Mouse (Mus musculus) limb, embryonic 13.5 days (tissue): Measurements from ENCODE around the gene Gstt3. TPM values are rescaled to one million over a fixed set of nuclear protein-coding genes. Genes with fewer than 3 reads are reported as not detected.

Experiments used
- ATAC-seq: fragments of 200-750 bp; cut with Nextera tagmentation; 2 replicates; pipeline ENCODE4 v1.8.0; 2017; ENCODE audit warnings: low read depth, moderate number of reproducible peaks, moderate TSS enrichment; ENCODE audit not compliant: low FRiP score
- H3K27ac ChIP-seq: fragments of 300-500 bp; sonication (generic); 2 replicates; pipeline ENCODE4 v1.5.1; 2015; ENCODE audit warnings: inconsistent platforms, mild to moderate bottlenecking, moderate library complexity
- H3K27me3 ChIP-seq: fragments of 300-500 bp; sonication (generic); 2 replicates; pipeline ENCODE4 v1.6.1; 2015; ENCODE audit warnings: mild to moderate bottlenecking, inconsistent platforms
- H3K36me3 ChIP-seq: fragments of 300-500 bp; sonication (generic); 2 replicates; pipeline ENCODE4 v1.6.1; 2015; ENCODE audit warnings: inconsistent platforms, mild to moderate bottlenecking, moderate library complexity
- H3K4me1 ChIP-seq: fragments of 300-500 bp; sonication (generic); 2 replicates; pipeline ENCODE4 v1.6.1; 2015; ENCODE audit warnings: inconsistent platforms
- H3K4me2 ChIP-seq: fragments of 300-500 bp; sonication (generic); replicated peaks from 2 replicates; pipeline ENCODE4 v1.6.1; 2015; ENCODE audit warnings: inconsistent platforms, mild to moderate bottlenecking, moderate library complexity
- H3K4me3 ChIP-seq: fragments of 300-500 bp; sonication (generic); 2 replicates; pipeline ENCODE4 v1.5.1; 2015; ENCODE audit warnings: moderate library complexity, mild to moderate bottlenecking, inconsistent platforms
- H3K9ac ChIP-seq: fragments of 300-500 bp; sonication (generic); 2 replicates; pipeline ENCODE4 v1.6.1; 2015; ENCODE audit warnings: mild to moderate bottlenecking, inconsistent platforms
- H3K9me3 ChIP-seq: fragments of 300-500 bp; sonication (generic); 2 replicates; pipeline ENCODE4 v1.6.1; 2016; ENCODE audit warnings: inconsistent platforms
- WGBS: fragments of 180-500 bp; shearing (Covaris S2); methylation state at CpG from one replicate; pipeline ENCODE4 v1.1.7; 2015; 5-methylcytosine and 5-hydroxymethylcytosine counted together
- polyA plus RNA-seq: library from polyadenylated mRNA; unstranded; fragments of >200 nt; fragmentation: Nextera tagmentation; extraction: Ambion mirVana; gene quantifications from 2 replicates; pipeline ENCODE4 v1.2.1, GENCODE M21; 2015

Gene Gstt3
- polyA plus RNA-seq, 1 experiment from 2014 or later = 19.6 TPM

DNA sequence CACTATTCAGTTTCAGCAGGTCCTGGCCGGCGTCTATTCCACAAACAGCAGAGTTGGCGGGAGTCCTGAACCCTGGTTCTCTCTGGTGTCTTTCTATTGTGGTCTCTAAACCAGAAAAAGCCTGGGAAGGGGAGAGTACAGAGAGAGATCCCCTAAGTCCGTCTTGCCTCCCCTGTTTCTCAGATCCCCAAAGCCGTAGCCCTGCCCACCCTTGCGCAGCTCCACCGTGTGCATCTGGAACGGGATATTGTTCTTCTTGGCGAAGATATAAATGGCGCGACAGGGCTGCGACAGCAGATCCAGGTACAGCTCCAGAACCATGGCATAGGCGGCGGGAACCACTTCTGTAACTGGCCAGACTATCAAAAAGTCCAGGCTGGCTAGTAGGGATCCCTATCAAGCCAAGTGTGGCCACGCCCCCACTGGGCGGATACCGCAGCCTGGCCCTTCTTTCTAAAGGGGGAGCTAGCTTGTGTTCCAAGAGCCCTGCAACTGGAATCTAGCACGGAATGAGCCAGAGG, 17.0 kb upstream of the Gstt3 start, which contains the start of gene Gstt1:
Gene Gstt1, minus strand, starts transcription at position 409 of the 521 bp plus-strand sequence.
- Histone ChIP-seq H3K9ac (peak within 1 kb of the TSS; percentile 64), H3K4me1 (peaks cover 33% of the 10 kb centered on the region), H3K4me2 (peak within 1 kb of the TSS; percentile 81), H3K36me3 (no peaks in the 10 kb centered on the region), H3K27me3 (peaks cover 11% of the 10 kb centered on the region), H3K27ac (no peak within 1 kb of the TSS), H3K9me3 (no peaks in the 10 kb centered on the region), H3K4me3 (peak within 1 kb of the TSS; percentile 52)
- 4% methylated on average over 18 of the region's 18 CpGs for WGBS
- ATAC-seq = peak; percentile 72; the same call in 1 of the 2 replicates

DNA sequence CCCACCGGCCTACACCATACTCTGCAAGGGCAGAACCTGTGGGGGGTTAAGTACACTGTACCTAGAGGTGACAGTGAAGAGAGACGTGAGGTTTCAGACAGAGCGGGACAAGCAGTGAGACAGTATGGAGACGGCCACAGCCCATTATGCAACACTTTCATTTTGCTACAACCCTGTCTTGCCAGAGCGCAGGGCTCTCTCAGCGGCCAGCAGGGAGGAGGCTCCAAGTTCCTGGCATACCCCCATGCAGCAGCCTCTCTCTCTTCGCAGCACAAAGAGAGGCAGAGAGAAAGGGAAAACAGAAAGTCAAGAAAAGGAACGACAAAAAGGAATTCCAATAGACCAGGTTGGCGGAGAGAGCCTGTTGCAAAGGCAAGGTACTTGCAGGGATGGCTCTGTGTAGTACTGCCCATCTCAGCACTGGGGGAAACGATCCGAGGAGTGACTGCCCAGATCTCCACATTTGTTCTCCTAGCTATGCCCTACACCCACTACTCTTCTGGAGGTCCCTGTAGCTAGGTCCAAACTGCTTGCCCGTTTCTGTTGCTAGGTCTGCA, 16.5 kb upstream of the Gstt3 start:
- Histone ChIP-seq H3K4me1 (peaks cover 33% of the 10 kb centered on the region), H3K36me3 (no peaks in the 10 kb centered on the region), H3K9me3 (no peaks in the 10 kb centered on the region), H3K27ac (no peak overlapping the region), H3K4me3 (peak overlapping the region; percentile 52), H3K27me3 (peaks cover 11% of the 10 kb centered on the region), H3K4me2 (peak overlapping the region; percentile 81), H3K9ac (peak overlapping the region; percentile 64)
- no peak; the same call in 1 of the 2 replicates for ATAC-seq
- WGBS = 2% methylated on average over 12 of the region's 12 CpGs

DNA sequence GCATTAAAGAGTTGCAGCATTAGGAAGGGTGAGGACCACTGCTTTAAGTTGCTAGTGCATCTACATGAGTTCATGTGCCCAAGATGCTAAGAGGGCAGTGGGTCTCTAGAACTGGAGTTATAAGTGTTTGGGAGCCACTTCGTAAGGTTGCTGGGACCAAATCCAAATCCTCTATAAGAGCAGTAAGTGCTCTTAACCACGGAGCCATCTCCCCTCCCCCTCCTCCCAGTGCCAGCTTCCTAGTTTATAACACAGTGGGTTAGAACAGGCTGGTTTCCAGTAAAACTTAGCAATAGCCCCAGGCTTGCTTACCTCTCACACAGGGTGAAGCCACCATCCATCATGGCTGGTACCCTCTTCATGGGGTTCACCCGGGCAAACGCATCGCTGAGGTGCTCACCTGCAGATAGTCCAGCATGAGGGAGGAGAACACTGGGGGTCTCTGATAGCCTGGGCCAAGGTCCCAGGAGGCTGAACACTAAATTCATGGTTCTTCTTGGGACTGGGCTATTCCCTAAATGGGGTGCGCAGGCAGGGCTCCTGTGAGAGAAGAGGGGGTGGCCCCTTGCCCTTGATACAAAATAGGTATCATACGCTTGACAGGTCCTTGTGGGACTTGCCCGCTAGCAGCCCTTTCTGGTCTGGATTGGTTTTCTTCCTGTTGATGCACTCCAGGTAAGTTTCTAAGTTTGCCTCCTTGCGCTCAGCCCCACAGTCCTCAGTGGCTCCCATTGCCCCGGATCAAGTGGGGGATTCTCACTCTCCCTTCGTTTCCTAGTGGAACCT, 15.7 kb upstream of the Gstt3 start:
- ATAC-seq = no peak
- H3K9ac ChIP-seq = peak overlapping the region; percentile 64; the same call in 1 of the 2 replicates
- 44% methylated on average over 11 of the region's 11 CpGs for WGBS
- peaks cover 33% of the 10 kb centered on the region for H3K4me1 ChIP-seq
- H3K4me2 ChIP-seq = peak overlapping the region; percentile 81
- no peaks in the 10 kb centered on the region for H3K36me3 ChIP-seq
- no peaks in the 10 kb centered on the region for H3K9me3 ChIP-seq
- H3K4me3 ChIP-seq = peak overlapping the region; percentile 52
- H3K27me3 ChIP-seq = peaks cover 11% of the 10 kb centered on the region
- H3K27ac ChIP-seq = no peak overlapping the region

DNA sequence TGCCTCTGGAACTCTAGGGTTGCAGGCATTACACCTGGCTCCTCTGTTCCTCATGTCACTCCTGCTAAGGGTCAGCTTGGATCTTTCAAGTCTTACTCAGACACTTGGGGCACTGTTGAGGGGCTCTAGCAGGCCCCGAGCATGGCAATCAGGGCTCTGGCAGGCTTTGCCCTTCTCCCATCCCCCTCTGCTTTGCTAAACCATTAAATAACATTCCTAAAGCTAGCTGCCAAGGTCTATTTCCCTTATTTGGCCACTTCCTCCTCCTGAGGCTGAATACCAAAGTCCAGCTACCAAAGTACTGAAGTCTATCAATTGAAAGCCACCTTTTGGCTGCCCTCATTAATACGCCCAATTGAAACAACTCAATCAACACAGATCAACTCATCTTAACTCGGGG, 13.7 kb upstream of the Gstt3 start:
- Histone ChIP-seq H3K27me3 (peaks cover 11% of the 10 kb centered on the region), H3K4me1 (peaks cover 33% of the 10 kb centered on the region), H3K4me3 (no peak overlapping the region), H3K27ac (no peak overlapping the region; the same call in 1 of the 2 replicates), H3K4me2 (peak overlapping the region; percentile 25), H3K9me3 (no peaks in the 10 kb centered on the region), H3K36me3 (no peaks in the 10 kb centered on the region), H3K9ac (0 out of 2 replicates have a peak overlapping the region, but pooled peaks have one; percentile 5)
- WGBS = 30% methylated on average over 3 of the region's 3 CpGs
- no peak for ATAC-seq

GRCm38 (mm10) chr10:75790773-75791172, 9.6 kb upstream of the Gstt3 start:
- Histone ChIP-seq H3K36me3 (no peaks in the 10 kb centered on the region), H3K9ac (0 out of 2 replicates have a peak overlapping the region, but pooled peaks have one; percentile 35), H3K27me3 (no peaks in the 10 kb centered on the region), H3K27ac (no peak overlapping the region), H3K9me3 (no peaks in the 10 kb centered on the region), H3K4me2 (no peak overlapping the region), H3K4me1 (peaks cover 13% of the 10 kb centered on the region), H3K4me3 (no peak overlapping the region)
- 18% methylated on average over 7 of the region's 7 CpGs for WGBS
- ATAC-seq = no peak

GRCm38 (mm10) chr10:75789841-75790240, 8.6 kb upstream of the Gstt3 start:
- no peak overlapping the region for H3K27ac ChIP-seq
- H3K27me3 ChIP-seq = no peaks in the 10 kb centered on the region
- H3K4me1 ChIP-seq = peaks cover 7% of the 10 kb centered on the region
- no peak overlapping the region for H3K4me2 ChIP-seq
- no peak overlapping the region for H3K9ac ChIP-seq
- no peak for ATAC-seq
- WGBS = 86% methylated on average over 5 of the region's 5 CpGs
- H3K9me3 ChIP-seq = no peaks in the 10 kb centered on the region
- H3K4me3 ChIP-seq = no peak overlapping the region
- no peaks in the 10 kb centered on the region for H3K36me3 ChIP-seq

GRCm38 (mm10) chr10:75789081-75789735, 8.0 kb upstream of the Gstt3 start:
- Histone ChIP-seq H3K4me2 (no peak overlapping the region), H3K4me1 (peaks cover under 1% of the 10 kb centered on the region; the same call in 1 of the 2 replicates), H3K27ac (no peak overlapping the region), H3K9me3 (no peaks in the 10 kb centered on the region), H3K9ac (no peak overlapping the region), H3K4me3 (no peak overlapping the region), H3K36me3 (no peaks in the 10 kb centered on the region), H3K27me3 (0 out of 2 replicates have a peak, but pooled peaks cover under 1% of the 10 kb centered on the region)
- WGBS = 72% methylated on average over 6 of the region's 6 CpGs
- no peak for ATAC-seq

- H3K27ac ChIP-seq = no peak overlapping the region
- H3K27me3 ChIP-seq = 0 out of 2 replicates have a peak, but pooled peaks cover 4% of the 10 kb centered on the region
- no peaks in the 10 kb centered on the region for H3K4me1 ChIP-seq
- no peaks in the 10 kb centered on the region for H3K36me3 ChIP-seq
- 91% methylated on average over 8 of the region's 8 CpGs for WGBS
- no peak overlapping the region for H3K4me3 ChIP-seq
- H3K9ac ChIP-seq = no peak overlapping the region
- ATAC-seq = no peak
- H3K4me2 ChIP-seq = no peak overlapping the region
- no peaks in the 10 kb centered on the region for H3K9me3 ChIP-seq
These were observed 7.1 kb upstream of the Gstt3 start for GRCm38 (mm10) chr10:75788277-75788676.

- Histone ChIP-seq H3K27ac (no peak overlapping the region), H3K4me1 (peaks cover 2% of the 10 kb centered on the region), H3K27me3 (0 out of 2 replicates have a peak, but pooled peaks cover 4% of the 10 kb centered on the region), H3K4me3 (no peak overlapping the region), H3K36me3 (no peaks in the 10 kb centered on the region), H3K9ac (no peak overlapping the region), H3K9me3 (no peaks in the 10 kb centered on the region), H3K4me2 (no peak overlapping the region)
- ATAC-seq = no peak
- 63% methylated on average over 1 of the region's 1 CpGs for WGBS
These were observed 4.2 kb upstream of the Gstt3 start for GRCm38 (mm10) chr10:75785442-75785841.

DNA sequence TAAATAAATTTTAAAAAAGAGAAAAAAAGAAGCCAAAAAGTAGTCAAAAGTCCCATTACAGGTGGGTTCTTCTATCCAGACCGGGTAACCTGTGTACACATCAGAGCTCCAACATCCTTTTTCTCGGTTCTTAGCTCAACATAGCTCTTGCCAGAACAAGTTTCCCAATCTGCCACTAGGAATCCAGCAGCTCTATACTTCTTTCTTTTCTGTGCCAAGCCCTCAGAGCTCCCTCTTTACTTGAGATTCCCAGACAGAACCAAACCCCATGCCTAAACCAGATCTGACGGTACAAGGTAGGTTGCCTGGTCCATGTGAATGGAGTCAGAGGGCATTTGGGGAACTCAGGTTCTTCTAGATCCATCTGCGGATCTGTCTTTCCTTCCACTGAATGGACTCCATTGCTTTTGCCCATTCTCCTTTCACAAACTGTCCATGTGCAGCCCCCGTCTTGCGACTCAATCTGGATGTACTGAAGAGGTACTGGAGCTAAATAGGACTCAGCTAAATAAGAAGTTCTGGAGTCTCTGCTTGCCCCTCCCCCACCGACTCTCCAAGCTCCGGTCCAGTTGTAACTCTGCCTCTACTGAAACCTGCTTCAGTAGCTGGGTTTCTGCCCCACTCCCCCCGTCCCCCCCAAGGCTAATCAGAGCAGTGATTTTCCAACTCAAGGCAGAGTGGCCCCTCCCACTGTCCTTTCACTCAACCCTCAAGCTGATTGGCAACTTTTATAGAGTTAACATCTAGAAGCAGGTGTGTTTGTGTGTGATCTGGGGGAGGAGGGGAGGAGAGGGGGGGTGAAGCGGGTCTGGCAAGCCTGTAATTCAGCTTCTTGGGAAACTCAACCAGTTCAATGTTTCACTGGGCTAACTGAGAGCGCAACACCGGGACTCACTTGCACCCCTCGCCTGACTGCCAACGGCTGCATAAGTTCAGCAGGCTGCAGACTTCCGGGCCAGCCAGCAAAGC, 1.7 kb downstream of the Gstt3 start:
- H3K9ac ChIP-seq = 0 out of 2 replicates have a peak overlapping the region, but pooled peaks have one; percentile 8
- H3K9me3 ChIP-seq = no peaks in the 10 kb centered on the region
- WGBS = 35% methylated on average over 15 of the region's 15 CpGs
- H3K36me3 ChIP-seq = no peaks in the 10 kb centered on the region
- H3K4me1 ChIP-seq = peaks cover 14% of the 10 kb centered on the region
- peak overlapping the region; percentile 56 for H3K4me3 ChIP-seq
- ATAC-seq = no peak
- H3K27ac ChIP-seq = no peak overlapping the region
- peak overlapping the region; percentile 94 for H3K4me2 ChIP-seq
- peaks cover 25% of the 10 kb centered on the region; the same call in 1 of the 2 replicates for H3K27me3 ChIP-seq

- peaks cover 21% of the 10 kb centered on the region; the same call in 1 of the 2 replicates for H3K27me3 ChIP-seq
- no peaks in the 10 kb centered on the region for H3K9me3 ChIP-seq
- peaks cover 14% of the 10 kb centered on the region for H3K4me1 ChIP-seq
- H3K27ac ChIP-seq = no peak overlapping the region
- no peak overlapping the region for H3K9ac ChIP-seq
- no peak for ATAC-seq
- WGBS = 82% methylated on average over 2 of the region's 2 CpGs
- H3K4me3 ChIP-seq = no peak overlapping the region
- H3K36me3 ChIP-seq = no peaks in the 10 kb centered on the region
- no peak overlapping the region for H3K4me2 ChIP-seq
These were observed 3.3 kb downstream of the Gstt3 start for GRCm38 (mm10) chr10:75777885-75778284.
